Mouse (Mus musculus) thymus, adult 18-20 months (tissue): Measurements from ENCODE around the gene Tm6sf2.

ENCODE experiments used
- DNase-seq, 2 experiments: peaks; one replicate each; pipeline ENCODE4 v3.0.0; 2022; ENCODE audit warnings: mixed read lengths in 2 of 2

The Tm6sf2 gene

GRCm38 (mm10) chr8:70089296-70089960 lies 16.7 kb downstream of the Tm6sf2 start:
- DNase-seq = no peak

- DNase-seq = no peak
These were observed 20.1 kb downstream of the Tm6sf2 start for GRCm38 (mm10) chr8:70092786-70093185.

DNA sequence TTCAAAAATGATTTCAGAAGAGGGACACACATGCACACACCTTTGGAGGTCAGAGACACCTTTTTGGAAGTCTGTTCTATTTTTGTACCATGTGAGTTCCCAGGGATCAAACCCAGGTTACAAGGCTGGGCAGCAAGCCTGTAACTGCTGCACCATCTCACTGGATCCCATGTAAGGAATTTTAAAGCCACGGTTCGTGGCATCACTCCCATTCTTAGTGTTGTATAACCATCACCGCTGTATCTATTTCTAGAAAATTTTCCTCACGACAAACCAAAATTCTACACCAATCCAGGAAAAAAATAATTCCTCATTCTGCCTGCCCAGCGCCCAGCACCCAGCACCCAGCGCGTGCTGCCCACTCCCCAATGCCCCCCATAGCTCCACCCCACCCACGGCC lies 26.6 kb downstream of the Tm6sf2 start:
- no peak for DNase-seq

GRCm38 (mm10) chr8:70100241-70100640 lies 27.5 kb downstream of the Tm6sf2 start:
- DNase-seq = no peak

DNA sequence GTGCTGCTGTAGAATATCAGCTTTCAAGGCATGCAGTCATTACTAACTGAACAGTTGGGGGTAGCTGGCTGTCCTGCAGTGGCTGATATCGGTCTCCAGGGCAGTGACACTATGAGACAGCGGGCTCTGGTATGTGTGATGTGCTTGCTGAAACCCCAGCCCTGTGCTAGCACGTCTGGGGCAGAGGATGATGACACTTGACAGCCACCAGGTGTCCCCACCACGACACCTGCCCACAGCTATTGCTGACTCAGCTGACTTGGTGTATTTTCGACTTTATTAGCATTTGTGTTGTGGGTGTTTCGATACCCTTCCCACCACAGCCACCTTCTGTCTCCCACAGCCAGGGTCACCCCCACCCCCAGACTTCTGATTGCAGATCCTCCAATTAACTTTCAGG lies 31.8 kb downstream of the Tm6sf2 start:
- peak; percentile 16 to 21 for DNase-seq

DNA sequence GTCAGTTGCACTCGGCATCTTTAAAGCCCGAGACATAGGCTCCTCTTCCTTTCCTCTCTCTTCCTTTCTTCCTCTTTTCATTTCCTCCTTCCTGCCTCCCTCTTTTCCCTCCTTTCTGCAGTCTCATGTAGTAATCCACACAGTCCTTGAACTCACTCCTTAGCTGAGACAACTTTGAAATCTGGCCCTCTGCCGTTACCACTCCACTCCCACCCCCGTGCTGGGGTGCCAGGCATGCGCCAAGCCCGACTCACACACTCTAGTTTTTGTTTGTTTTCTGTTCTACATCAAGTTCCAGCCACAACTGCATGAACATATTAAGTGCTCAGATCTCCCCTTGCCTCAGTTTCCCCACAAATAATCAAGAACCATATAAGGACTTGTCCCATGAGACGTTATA lies 32.2 kb downstream of the Tm6sf2 start:
- DNase-seq = no peak

DNA sequence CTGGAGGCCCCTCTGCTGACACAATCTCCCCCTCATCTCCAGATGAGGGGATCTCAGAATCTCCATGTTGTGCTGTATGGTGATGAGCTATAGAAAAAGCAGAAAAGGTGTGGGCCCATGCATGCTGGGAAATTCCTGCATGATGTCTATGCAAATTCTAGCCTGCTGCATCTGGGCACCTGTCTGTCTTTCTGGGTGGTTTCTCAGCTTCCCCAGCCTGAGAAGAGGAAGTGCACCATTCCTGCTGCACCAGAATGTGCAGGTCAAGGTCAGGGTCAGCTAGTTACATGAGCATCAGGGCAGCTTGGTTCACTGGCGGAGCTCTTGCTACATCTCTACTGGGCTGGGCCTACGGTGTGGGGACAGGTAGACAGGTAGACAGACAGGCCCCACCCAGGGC lies 37.7 kb downstream of the Tm6sf2 start:
- DNase-seq = no peak

DNA sequence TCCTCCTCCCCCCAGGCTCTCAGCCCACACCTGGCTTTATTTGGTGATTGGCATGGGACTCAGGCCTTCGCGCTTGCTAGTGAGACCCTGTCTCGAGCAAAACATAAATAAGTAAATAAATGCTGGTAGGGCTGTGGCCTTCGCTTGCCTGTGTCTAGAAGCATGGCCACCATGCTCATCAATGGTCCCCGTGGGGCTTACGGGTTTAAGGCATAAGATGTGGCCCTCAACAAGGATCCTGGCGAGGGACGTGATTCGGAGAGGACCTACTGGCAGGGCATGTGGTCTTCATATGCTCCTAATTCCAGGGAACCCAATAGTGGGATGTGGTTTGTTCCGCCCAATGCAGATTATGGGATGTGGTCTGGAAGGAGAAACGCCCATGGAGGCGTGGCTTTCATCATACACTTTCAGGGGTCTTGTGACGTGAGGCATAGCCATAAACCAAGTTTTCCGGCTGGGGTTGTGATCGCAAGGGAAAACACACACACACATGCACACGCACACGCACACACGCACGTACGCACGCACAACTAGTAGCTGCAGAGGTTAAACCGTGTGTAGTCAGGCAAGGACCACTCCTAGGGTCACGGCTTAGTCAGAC lies 38.6 kb downstream of the Tm6sf2 start:
- DNase-seq = no peak

- DNase-seq = no peak
These were observed 39.8 kb downstream of the Tm6sf2 start for GRCm38 (mm10) chr8:70112401-70113016.

DNA sequence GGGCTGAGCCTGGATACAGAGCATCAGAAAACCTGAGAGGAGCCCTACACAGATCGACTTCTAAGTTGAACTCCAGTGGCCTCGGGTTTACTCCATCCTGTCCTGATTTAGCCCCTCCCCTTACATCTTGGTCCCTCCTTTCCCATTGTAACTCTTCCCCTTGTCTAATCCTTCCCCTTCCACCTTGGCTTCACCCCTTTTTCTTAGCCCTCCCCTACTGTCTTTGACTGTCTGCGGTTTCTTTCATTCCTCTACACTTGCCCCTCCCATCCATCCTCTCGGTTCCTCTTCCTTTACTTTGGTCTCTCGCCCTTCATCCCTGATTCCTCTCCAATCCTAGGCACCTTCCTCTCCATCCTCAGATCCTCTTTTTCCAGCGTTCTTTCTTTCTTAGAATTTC lies 41.8 kb downstream of the Tm6sf2 start:
- no peak for DNase-seq

- DNase-seq = no peak
These were observed 42.2 kb downstream of the Tm6sf2 start for GRCm38 (mm10) chr8:70114892-70115291.

DNA sequence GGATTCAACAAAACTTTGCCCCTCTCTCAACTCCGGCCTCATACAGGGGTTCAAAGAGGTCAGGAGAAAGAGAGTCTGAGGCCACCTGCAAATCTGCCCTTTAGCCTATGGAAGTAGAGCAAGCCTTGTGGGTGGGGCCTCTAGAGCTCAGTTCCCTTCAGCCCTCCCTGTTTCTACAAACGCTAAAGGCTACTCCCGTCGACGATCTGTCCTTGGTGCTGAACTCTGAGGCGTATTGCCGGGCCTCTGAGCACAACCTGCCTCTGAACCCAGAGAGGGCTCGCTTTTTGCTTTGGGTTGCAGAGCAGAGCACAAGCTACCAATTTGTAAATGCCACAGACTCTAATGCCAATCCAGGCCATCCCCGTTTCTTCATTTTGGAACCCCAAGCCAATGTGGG lies 44.9 kb downstream of the Tm6sf2 start:
- no peak for DNase-seq

DNA sequence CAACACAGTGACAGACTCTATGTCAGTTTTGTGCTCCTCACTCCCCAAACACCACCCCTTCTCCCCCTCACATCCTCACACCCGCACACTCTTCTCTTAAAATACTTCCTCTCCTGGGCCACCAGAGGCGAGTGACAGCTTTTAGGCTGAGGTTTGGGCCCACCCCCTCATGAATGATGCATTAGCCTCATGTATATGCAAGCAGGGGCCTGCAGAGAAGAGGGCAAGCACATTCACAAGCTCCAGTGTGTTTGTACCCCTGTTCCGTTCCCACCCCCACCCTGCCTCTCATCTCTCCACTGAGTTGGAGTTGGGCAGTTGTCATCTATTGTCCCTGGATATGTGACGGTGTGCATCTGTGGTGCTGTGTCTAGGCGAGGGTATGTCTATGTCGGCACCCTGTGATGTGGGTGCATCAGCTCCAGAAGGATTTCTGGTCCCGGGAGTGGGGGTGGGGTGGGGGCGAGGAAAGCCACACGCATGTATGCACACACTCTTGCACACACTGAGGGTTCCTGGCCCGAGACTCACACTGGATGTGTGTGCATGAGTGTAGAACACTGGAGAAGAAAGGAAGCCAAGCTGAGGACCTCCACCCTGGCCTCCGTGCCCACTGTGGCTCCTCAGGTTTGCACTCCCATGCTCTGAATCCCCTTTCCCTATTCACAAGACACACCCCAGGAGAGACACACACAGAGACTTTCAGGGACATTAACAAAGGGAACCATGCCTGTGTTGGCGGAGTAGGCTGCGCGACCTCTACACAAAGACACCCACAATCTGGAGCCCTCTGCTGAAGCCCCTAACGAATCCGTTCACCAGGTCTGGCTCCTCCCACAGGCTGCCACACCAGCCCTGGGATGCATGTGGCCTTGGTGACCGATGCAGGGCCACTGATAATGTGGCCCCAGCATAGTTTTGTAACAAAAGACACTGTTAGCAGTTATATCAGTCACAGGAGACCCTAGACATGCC lies 46.3 kb downstream of the Tm6sf2 start:
- DNase-seq = no peak

DNA sequence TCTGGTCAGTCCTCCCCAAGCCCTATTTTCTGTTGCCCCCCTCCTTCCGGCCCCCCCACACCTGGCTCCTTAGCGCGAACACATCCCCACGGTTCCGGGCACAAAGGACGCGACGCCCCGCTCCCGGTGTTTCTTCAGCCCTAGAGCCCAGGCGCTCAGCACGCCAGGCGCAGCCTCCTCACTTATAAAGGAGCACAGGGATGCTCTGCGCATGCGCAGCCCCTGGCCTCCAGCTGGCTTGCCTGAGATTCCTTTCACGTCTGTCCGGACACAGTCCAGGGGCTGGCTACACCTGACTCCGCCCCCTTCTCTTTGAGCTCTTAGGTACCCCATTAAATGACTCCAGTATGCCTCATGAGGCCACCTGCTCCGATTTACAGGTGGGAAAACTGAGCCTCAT lies 47.9 kb downstream of the Tm6sf2 start, which contains the start of gene Ncan:
TSS of gene Ncan (minus strand) at position 207 of the 400 bp plus-strand sequence.
- DNase-seq = no peak

- DNase-seq = no peak
These were observed 50.1 kb downstream of the Tm6sf2 start for GRCm38 (mm10) chr8:70122863-70123262.

DNA sequence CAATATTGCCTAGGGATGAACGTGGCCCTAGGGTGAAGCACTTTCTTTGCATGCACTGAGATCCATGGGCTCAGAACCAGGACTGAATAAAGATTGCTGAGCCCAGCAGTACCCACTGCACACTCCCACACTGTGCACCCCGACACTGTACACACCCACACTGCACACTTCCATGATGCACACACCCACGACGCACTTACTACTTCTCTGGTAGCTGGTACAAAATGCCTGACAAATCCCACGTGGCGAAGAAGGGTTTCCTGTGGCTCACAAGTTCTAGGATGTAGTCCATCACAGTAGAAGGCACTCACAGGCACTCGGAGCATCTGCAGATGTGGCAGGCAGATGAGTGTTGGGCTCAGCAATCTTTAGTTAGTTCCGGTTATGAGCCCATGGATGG lies 52.3 kb downstream of the Tm6sf2 start:
- no peak for DNase-seq

DNA sequence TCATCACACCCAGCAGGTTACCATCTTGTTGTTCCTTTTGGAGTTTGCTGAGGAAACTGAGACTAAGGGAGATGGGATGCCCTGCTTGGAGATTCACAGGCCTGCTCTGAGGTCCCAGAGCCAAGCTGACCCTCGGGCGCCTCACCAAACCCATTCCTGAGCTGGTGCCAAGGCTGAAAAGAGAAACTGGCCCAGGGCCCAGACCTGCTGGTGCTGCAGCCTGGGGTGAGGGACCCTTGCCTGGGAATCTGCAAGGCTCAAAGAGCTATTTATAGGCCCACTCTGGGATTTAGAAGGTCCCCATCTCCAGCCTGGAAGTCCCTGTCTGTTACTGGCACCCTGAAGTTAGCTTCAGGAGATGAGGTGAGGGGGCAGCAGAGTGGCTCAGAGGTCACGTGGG lies 55.7 kb downstream of the Tm6sf2 start:
- DNase-seq = no peak

GRCm38 (mm10) chr8:70129309-70129952 lies 56.7 kb downstream of the Tm6sf2 start:
- no peak for DNase-seq
